Mouse (Mus musculus) adrenal gland, postnatal 25 days (tissue): ENCODE results near the gene Dok1. TPM values are rescaled to one million over a fixed set of nuclear protein-coding genes. Genes with fewer than 3 reads are reported as not detected.

Experiments
- DNase-seq: peaks from one replicate; pipeline ENCODE4 v3.0.0; 2021; ENCODE audit warnings: mixed read lengths
- total RNA-seq: library from RNA; stranded (reverse); gene quantifications from 2 replicates; pipeline ENCODE4 v1.2.3, GENCODE M21; 2021

The Dok1 gene
- total RNA-seq, 1 experiment from 2014 or later: 15.9 TPM

DNA sequence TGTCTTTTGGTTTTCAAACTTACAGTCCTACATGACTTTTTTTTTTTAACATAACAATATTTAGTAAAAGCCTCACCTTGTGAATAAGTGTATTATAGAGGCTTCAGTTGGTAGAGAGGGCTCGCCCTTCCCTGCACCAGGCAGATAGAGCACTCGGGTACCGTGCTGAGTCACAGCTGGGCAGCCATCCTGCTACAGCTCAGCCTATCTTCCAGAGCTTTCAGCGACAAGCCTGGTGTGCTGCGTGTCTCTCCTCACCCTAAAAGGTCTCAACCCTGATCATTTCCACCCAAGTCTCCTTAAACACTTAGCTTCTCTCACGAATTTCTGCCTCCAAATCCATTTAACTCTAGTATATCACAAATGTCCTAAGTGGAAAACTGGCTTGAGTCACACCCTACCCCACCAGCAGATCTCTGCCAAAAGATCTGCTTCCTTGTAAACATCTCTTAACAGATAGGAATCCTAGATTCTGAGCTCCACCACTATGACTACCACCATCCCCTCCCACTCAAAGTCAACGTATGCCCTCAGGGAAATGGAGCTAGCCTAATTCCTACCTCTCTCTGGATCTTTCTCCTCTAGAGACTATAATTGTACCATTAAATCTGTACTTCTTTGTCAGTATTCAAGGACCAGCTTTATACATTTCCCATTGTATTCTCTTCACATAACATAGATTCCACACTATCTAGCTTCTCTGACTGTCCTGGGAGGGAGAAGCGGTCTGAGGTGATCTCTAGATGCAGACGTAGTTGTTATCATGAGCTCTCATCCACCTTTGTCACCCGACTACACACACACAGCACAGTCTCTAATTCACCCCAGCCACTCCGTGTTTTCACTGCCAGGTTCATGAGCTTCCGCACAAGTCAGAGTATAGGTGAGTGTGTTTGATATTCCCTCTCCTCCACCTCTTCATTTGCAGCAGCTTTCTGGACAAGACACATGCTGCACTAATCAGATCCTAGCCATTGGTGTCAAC lies 18.5 kb downstream of the Dok1 start:
- DNase-seq: peak; percentile 56

DNA sequence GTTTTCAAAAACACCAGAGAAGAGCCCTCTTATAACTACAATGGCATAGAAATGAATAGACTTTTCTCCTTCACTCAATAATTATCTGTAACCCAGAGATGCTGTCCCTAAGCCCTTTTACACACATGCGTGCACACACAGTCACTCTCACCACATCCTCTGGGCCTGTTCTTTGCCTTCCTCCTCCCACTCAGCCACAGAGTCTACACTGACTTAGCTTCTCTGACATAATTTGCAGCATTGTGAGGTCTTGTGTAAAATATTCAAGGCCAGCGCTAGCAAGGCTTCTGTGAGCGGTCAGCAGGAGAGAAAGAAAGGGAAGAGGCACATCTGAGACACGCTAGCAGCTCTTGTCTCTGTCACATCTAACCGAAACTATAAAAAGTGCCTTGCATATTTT lies 19.8 kb downstream of the Dok1 start:
- no peak for DNase-seq

- no peak for DNase-seq
Measured at GRCm38 (mm10) chr6:83011756-83012155, 21.5 kb downstream of the Dok1 start.

- no peak for DNase-seq
Measured at GRCm38 (mm10) chr6:83011255-83011654, 22.0 kb downstream of the Dok1 start.

DNA sequence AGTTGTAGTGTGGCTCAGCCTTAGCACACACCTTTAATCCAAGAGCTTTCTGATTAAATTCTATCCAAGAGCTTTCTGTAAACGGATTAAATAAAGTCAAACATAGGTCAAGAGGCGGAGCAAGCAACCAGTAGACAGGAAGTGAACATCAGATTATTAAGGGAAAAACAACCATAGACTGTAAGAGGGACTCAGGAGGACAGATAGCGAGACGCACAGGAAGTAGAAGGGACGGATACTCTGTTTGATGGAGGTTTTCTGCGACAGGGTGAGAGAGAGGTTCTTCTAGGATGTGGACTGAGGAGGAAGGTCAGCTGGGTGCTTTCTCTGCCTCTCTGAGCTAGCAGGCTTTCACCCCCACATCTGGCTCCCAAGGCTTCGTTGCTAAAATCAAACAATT lies 23.3 kb downstream of the Dok1 start:
- no peak for DNase-seq

DNA sequence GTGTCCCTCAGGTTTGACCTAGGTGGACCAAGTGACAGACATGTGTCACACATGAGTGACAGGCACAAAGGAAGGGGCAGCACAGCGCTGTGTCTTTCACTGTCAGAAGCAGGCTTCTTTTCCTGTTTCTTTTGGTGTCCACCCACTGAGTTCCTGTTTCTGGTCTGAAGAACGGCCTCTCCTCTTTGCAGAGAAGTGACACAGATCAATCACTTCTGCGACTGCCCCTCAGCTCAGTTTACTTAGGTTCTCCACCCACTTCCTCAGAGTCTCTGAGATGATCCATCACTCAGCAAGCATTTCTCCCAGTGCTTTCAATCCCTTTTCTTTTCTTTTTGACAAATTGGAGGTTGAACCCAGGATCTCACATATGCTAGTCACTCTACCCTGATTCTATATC lies 24.6 kb downstream of the Dok1 start:
- DNase-seq: no peak

DNA sequence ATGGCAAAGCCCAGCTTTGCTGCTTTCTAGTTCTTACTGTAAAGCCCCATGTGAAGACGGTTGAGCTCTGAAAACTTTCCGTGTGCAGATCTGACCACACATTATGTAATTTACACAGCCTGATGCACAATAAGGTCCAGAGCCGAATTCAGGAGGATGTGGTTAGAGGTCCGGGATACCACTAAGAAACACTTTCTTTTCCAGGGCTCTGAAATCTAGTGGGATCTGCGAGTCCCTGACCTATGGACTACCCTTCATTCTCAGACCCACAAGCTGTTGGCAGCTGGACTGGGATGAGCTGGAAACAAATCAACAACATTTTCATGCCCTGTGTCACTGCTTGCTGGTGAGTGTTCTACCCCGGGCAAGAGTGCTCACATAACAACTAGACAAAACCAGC lies 27.2 kb downstream of the Dok1 start:
- no peak for DNase-seq

GRCm38 (mm10) chr6:83005444-83006011 lies 27.7 kb downstream of the Dok1 start:
- no peak for DNase-seq

- DNase-seq: no peak
Measured at GRCm38 (mm10) chr6:83004872-83005271, 28.4 kb downstream of the Dok1 start.

GRCm38 (mm10) chr6:83004309-83004708 lies 29.0 kb downstream of the Dok1 start:
- no peak for DNase-seq

DNA sequence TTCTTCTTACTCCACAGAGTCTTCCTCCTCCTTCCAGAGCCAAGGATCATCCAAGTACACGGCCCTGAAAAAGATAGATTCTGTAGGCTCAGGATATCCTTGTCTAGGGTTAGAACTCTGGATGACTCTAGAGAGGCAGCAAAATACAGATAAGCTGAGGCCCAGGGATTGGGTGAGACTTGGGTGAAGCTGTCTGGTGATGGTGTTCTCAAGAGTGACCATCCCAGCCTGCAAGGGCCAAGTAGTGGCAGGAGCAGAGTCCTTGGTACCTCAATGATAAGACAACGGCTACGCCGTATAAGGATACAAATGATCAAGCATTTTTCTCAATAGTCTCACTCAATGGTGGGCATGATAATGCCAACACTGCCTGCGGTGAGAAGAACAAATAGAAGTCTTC lies 29.4 kb downstream of the Dok1 start:
- no peak for DNase-seq

- no peak for DNase-seq
Measured at GRCm38 (mm10) chr6:83003082-83003481, 30.2 kb downstream of the Dok1 start.

DNA sequence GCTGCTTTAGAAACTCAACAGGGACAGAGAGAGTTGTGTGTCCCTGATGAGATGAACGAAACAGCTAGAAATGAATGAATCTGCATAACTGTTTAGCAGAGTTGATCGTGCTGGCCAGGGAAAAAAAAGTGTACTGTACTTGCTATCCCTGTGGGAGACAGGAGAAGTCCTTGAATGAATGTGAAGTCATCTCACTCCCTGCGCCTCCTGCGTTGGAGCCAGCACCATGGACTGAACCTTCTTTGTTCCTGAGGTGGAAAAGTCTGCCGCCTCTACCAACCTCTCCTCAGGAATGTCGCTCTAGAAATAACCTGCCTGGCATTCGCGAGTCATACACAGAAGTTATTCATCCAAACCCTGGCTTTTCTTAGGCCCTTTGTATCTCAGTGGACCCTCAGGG lies 33.3 kb downstream of the Dok1 start:
- no peak for DNase-seq

GRCm38 (mm10) chr6:82998326-82998725 lies 34.9 kb downstream of the Dok1 start:
- no peak for DNase-seq

- DNase-seq: peak; percentile 20
Measured at GRCm38 (mm10) chr6:82997511-82998102, 35.7 kb downstream of the Dok1 start.

DNA sequence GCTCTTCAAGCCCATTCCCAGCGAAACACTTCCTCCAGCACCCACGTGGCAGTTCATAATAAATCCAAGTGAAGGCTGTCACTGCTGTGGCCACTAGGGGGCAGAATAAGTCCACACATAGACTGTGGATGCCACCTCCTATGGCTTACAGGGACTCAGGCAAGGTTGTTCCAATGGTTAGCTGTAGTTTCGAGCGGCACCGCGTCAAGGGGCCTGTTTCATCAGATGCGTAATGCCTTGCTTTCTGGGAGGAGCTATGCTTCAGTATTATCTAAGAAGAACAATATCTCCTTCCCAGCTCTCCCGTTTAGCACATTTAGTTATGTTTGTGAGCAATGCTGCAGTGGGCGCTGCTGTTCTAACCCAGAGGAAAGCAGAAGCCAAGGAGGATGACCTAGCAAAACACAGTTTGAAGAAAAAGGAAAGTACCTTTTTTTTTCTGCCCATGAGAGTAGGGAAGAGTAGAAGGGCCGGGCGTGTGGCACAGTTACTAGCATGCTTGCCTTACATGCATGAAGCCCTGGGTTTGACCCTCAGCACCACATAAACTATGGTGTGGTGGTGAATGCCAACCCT lies 36.4 kb downstream of the Dok1 start:
- peak; percentile 84 for DNase-seq

DNA sequence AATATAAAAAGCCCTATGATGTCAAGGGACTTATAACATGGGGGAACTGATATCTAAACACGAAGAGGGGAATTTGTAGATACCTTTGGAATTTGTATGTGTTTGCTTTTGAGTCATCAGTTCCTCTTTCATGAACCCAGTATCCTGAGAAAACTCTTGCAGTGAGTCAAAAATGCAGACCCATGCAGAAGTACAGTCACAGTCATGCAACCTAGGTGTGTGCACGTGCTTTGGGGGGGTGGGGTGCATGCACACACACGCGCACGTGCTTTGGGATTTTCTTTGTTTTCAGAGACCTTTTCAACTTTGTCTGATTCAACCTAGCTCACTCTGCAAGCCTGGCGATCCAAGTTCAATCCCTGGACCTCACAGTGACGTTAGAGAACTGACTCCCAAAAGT lies 38.9 kb downstream of the Dok1 start:
- no peak for DNase-seq

DNA sequence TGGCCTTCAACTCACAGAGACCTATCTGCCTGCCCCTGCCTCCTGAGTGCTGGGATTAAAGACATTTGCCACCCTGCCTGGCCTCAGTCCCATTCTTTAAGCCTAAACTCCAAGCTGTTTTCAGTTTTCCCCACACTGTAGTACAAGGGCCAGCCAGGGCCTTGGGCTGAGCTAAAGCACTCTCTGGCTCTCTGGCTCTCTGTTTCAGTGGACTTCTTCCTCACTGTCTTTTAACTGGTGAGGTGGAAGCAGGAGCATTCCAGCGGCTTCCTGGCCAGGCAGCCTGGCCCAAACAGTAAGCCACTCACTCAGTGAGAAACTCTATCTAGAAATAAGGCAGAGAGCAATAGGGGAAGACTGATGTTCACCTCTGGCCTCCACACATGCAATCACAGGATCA lies 39.6 kb downstream of the Dok1 start:
- no peak for DNase-seq

DNA sequence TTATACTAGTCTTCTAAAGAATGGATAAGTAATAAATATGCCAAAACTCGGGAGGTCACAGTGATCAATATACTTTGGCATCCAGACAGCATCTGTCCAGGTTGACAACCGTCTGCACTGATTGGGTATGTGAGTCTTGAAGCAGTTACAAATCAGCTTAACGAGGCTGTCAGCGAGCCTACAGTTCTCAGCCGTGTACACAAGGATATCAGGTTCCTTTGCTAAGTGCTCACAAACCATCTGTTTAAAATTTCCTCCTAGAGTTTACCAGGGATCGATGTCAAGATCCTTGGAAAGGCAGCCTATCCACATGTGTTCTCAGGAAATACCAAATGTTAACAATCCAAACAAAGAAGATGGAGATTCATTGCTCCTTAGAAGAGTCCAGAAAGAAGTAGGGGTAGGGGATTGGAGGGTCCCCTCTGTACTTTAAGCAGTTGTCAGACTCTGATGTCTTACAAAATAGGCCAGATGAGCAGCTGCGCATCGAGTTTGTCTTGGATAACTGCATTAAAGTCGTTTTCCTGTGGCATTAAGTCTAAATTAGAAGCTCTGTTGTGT lies 45.8 kb downstream of the Dok1 start:
- no peak for DNase-seq
